Mouse (Mus musculus) ES-Bruce4 (cell line): ENCODE measurements around the gene Ppm1a.

ENCODE experiments used
- CTCF ChIP-seq: IDR thresholded peaks from one replicate; pipeline ENCODE4 v1.8.1; 2011; ENCODE audit warnings: low read depth, low read length
- EP300 ChIP-seq: IDR thresholded peaks from 2 replicates; pipeline ENCODE4 v1.6.1; 2011; ENCODE audit warnings: low read depth, low read length; ENCODE audit not compliant: insufficient read depth

DNA sequence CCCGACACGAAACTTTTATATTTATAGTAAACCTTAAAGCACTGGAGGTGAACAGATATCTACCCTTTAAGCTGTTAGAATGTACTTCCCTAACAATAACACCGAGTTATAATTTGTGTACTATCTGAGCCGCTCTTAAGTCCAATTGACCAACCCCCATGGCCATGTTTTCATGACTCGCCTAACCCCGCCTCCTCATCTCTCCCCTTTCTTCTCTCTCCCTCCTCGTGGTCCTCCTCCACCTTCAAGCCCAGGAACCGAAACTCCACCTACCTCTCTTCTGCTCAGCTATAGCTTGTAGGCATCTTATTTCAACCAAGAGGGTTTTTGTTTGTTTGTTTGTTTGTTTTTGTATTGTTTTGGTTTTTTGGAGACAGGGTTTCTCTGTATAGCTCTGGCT, 30.2 kb upstream of the Ppm1a start:
- TF ChIP-seq CTCF (no peak), EP300 (no peak)
